Mouse (Mus musculus) liver, embryonic 15.5 days (tissue): ENCODE data around the gene Vmn1r3. TPM values are rescaled to one million over a fixed set of nuclear protein-coding genes. Genes with fewer than 3 reads are reported as not detected.

Experiments used
- polyA plus RNA-seq: library from polyadenylated mRNA; unstranded; fragments of >200 nt; fragmentation: Nextera tagmentation; extraction: Ambion mirVana; gene quantifications from 2 replicates; pipeline ENCODE4 v1.2.1, GENCODE M21; 2015

The Vmn1r3 gene
- polyA plus RNA-seq, 1 experiment from 2014 or later = not detected

Other genes with a start within 250 kb of the Vmn1r3 start
- gene Vmn1r2, start 18.0 kb downstream of the Vmn1r3 start, polyA plus RNA-seq = not detected in 2 replicates